Comparison of ENCODE assay signal across 8 mouse cellular contexts in the genomic region with DNA sequence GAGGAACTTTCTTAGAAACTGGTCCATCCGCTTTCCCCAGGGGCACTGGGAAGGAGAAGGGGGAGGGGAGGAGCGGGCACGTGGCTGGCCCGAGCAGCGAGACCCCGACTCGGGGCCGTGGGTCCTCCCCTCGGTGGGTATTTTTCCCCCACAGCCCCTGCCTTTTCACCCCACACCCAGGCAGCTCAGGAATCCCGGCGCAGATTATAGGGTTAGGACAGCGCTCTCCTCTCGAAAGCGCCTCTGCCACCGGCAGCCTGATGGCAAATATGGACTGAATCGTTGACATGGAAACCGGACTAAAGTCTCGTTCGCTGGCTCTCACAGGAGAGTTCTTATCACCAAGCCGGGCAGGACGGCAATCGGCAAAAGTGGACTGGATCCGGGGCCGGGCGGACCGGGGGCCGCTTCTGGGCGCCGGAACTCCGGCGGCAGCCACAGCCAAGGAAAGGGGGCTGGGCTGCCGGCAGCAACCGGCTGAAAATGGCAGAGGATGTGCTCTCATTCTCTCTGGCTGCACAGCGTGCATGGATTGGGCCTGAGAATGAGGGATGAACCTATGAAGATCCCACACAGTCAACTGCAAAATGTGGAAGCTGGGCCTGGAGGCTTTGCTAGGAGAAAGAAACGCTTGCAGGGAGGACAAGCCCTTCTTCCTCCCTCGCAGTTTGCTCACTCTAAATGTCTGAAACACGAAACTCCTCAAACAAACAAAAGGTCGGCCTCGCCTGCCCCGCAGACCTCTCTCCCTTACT. TPM values are rescaled to one million over a fixed set of nuclear protein-coding genes. Genes with fewer than 3 reads are reported as not detected.
DNase-seq lines count a peak whose midpoint lies in the region; ATAC-seq lines count a peak whose summit lies in the region.

A gene (minus strand): TSS at position 256 of the 755 bp plus-strand sequence.

- H3K4me1 ChIP-seq in hindbrain, embryonic 11.5 days (replicated peaks; ENCODE audit: control insufficient read depth, insufficient read depth, low read length): peaks cover 8% of the 10 kb centered on the region; the same call in 1 of the 2 replicates

- H3K27me3 ChIP-seq in hindbrain, embryonic 11.5 days (ENCODE audit: control insufficient read depth, insufficient read depth, low read length): no peaks in the 10 kb centered on the region

- ATAC-seq in hindbrain, embryonic 11.5 days (ENCODE audit: low FRiP score): peak; percentile 61

- peak within 1 kb of the TSS; percentile 40 for H3K4me3 ChIP-seq in hindbrain, embryonic 11.5 days (ENCODE audit: low read depth, low read length)

- 0% methylated on average over 40 of the region's 40 CpGs for WGBS in hindbrain, embryonic 11.5 days

- no peaks in the 10 kb centered on the region for H3K9me3 ChIP-seq in hindbrain, embryonic 11.5 days (ENCODE audit: control insufficient read depth, low read length)

- H3K9ac ChIP-seq in hindbrain, embryonic 11.5 days (ENCODE audit: low read depth, low read length): peak within 1 kb of the TSS; percentile 68

- H3K36me3 ChIP-seq in hindbrain, embryonic 11.5 days (ENCODE audit: control insufficient read depth, insufficient read depth, low read length): no peaks in the 10 kb centered on the region

- peak within 1 kb of the TSS; percentile 92 for H3K4me2 ChIP-seq in hindbrain, embryonic 11.5 days (replicated peaks; ENCODE audit: low read depth, low read length)

- DNase-seq in Muller cell, postnatal 12 days (ENCODE audit: inconsistent ontology term): peak; percentile 98
- peak; percentile 94 for DNase-seq in cerebellum, adult 9-11 months
- DNase-seq in frontal cortex, adult 2 months (ENCODE audit: extremely low spot score in 1 of 2, low spot score in 1 of 2): peak; percentile 92 to 95
- peak; percentile 94 for DNase-seq in hindbrain, embryonic 11.5 days (ENCODE audit: low spot score)
- DNase-seq in layer of hippocampus, postnatal 10 days (ENCODE audit: low spot score in 2 of 2): peak; percentile 97 to 98
- peak; percentile 98 for DNase-seq in lung, postnatal 10 days
- peak; percentile 94 for DNase-seq in ovary, postnatal 36 days (ENCODE audit: low spot score)
- peak; percentile 97 for DNase-seq in thymus, postnatal 25 days

- H3K27ac ChIP-seq in hindbrain, embryonic 11.5 days (ENCODE audit: low read depth, low read length): peak within 1 kb of the TSS; percentile 97

RNA-seq across cellular contexts. Expression of the gene that starts here (rescaled TPM):
- 57.0 and 57.7 TPM in 2 replicates for polyA plus RNA-seq in frontal cortex, adult 2 months (2012; rRNA removed)
- polyA plus RNA-seq in hindbrain, embryonic 11.5 days (2014; fragmentation: Nextera tagmentation; extraction: Ambion mirVana): 40.8 and 51.6 TPM in 2 replicates
- total RNA-seq in layer of hippocampus, postnatal 10 days (2021): 10 to 100 TPM; 74.6 to 76.4 TPM

Comparison
In these comparisons a context has a peak if more than half of its experiments do, and no peak if none do; other contexts are left out.
1. Peak in every context shown above with its lines: DNase-seq, ATAC-seq, H3K4me3 ChIP-seq and H3K27ac ChIP-seq.